Mouse (Mus musculus) liver (tissue): ENCODE measurements at regions not wholly inside any gene's neighbourhood (a gene's known extent, or its start where the extent isn't known, plus 50 kb on each side); places are given as distances from the start of the nearest gene placed in this dataset.

Experiments
- DNase-seq: peaks from one replicate; pipeline ENCODE4 v3.0.0-alpha.2; 2020; ENCODE audit warnings: mixed read lengths

- no peak for DNase-seq
Observed at GRCm38 (mm10) chr15:59171120-59171519, 282.0 kb downstream of the Gm49356 start.

- no peak for DNase-seq
Observed at GRCm38 (mm10) chr15:59173452-59174245, 284.6 kb downstream of the Gm49356 start.

DNA sequence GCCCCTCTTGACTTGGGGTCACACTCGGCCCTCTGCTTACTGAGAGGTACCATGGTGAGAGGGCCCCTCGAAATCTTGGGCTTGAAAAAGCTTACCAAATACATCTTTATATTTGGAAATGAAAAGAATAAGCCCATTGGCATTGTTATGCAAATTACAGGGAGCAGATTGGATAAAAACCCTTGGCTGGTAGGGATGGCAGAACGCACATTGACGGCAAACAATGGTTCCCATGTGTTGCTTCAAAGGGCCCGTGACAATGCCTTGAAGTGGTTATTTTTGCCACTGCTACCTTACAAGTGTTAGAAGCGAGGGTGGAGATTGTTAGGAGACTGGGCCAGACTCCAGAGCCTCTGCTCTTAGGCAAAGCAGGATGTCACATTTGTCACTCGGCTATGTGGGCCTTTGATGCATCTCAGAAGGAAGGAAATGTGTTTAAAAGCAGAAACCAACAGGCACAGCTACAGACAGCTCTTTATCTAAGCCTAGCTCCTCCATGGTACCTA lies 285.2 kb downstream of the Gm49356 start:
- no peak for DNase-seq

DNA sequence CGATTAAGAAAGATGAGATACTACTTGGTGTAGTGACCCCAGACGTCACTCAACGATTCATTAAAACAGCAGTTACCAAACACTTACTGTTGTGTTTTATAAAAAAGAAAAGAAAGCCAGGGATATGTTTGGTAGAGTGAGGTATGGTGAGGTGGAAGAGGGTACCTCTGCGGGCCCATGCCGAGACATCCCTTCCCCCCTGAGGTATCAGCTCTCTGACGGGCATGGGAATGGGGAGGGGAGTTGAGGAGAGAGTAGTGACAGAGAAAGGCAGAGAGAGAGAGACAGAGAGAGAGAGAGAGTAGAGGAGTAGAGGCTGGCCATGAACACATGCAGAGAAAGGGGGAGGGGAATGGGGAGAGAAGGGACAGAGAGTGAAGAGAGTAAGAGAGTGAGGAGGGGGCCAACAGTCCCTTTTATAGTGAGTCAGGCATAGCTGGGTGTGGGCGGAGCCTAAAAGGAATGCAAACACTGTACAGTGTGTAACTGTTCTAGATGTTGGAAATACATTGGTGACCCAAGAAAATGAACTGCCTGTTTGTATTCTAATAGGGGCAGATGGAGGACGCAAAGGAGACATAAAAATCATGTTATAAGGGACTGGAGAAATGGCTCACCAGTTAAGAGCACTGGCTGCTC lies 285.9 kb downstream of the Gm49356 start:
- no peak for DNase-seq

DNA sequence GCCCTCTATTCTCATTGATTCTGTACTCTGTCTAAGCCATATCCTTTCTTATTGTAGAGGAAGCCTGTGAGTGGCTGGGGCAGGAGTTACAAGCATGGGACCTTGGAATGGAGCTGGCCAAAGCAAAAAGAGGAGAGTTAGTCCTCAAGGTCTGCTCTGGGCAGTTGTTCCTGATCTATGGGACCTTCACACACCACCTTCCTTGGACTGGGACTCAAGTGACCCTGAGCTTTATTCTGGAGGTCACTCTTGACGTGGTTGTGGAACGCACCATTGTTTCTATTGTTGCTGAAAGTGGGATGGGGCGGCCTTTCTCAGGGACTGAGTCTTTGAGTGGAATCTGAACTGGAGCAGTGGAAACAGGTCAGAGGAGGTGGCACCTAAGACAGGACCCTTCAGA lies 291.0 kb downstream of the Gm49356 start:
- no peak for DNase-seq

- no peak for DNase-seq
Observed at GRCm38 (mm10) chr15:59184461-59184860, 295.4 kb downstream of the Gm49356 start.

DNA sequence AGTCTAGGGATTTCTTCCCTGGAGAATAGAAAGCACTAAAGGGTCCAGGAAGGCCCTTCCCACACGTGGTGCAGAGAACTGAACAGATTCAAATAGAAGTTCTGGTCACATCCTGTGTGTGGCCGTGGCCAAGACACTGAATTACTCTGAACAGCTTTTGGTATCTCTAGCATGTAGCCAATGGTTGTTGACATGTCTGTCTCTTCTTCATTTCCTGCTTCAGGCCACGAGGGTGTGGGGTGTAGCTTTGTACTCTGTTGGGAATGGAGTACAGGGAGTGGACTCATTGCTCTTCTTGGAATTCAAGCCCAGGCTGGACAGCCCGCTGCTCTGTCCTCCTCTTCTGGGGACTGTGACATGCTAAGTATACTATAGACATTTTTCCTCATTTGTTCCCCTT lies 298.5 kb downstream of the Gm49356 start:
- DNase-seq = no peak

DNA sequence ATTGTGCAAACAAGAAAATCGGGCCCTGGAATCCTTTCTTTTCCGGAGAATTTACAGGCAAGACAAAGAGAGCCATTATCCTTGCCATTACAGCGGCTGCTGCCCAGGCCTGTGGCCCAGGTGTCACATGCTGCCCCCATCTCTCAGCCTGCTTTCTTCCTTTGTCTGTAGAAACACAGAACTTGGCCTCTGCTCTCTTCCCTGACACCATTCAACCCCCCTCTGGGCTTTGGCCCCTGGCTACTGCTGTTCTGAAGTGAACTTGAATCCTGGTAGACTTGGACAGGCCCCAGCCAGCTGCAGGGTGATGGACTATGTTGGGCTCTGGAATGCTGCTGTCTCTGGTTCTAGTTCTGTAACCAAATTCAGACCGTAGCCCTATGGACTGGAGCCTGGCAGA lies 299.3 kb downstream of the Gm49356 start:
- no peak for DNase-seq

DNA sequence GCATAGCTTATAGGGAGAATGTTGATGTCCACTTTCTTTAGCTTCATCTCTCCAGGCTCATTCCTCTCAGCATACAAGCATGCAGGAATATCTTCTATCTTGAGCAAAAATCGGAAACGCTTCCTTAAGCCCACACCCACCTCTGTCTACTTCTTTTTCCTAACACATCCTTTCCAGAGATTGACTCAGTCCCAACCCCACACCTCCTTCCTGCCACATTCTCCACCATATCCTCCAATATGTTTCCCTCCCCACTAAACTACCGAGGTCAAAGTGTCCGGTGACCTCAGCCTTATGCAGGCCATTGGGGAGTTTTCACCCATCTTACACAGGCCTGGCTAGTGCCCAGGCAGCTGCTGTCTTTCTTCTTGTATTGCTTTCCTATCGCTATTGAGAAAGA lies 301.4 kb downstream of the Gm49356 start:
- no peak for DNase-seq

GRCm38 (mm10) chr15:59194421-59194820 lies 305.3 kb downstream of the Gm49356 start:
- DNase-seq = no peak

DNA sequence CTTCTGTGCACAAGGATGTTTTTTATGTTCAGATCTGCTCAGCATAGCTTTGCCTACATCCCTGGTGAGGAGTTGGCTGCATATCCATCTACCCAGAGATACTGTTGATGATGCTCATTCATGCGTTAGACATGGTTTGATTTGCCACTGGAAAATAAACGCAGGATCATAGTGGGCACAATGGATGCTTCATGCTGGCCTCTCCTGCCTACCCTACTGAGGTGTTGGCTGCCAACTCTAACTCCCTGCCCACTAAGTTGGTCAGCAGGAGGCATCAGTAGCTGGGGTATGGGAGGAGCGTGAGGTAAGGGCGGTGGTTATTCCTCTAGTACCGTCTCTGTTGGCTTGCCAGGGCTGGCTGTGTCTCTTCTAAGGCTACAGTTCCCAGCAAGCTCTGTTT lies 307.3 kb downstream of the Gm49356 start:
- no peak for DNase-seq

DNA sequence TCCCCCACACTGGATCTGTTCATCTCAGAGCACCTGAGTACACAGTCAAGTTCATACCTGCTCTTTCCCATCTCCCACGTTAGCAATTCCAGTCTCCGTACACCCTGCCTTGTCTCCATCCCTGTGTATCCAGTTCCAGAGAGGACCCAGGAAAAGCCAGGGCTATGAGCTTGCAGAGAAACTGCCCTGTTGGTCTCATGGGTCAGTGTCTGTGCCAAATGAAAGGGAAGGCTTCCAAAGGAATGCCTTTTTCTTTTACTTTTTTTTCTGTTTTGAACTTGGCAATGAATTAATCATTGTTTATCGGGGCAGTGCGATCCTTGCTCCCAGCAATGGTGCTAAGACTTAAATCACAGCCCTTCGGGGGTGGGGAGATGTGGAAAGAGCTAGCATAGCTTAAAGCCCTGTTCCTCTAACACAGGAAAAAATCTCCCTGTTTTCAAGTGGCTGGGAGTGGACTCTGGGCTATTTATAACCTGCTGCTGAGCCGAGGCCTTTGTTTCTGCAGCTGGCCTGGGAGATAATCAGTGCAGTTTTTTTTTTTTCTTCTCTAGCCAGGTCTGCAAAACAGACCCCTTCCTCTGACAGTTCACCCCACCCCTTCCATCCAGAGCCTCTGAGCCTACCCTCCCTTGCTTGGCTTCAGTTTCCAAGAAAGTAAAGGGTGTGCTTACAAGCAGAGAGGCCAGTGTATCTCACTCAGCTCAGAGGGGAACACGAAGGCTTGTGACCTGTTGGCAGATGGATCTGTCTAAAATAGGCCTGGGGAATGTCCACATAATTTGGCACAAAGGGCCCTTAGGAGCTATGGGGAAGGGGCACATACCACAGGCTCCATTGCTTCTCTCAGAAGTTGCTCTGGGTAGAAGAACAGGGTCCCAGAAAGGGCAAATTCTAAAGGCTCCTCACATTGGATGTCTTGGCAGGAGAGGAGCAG lies 308.6 kb downstream of the Gm49356 start:
- DNase-seq = peak; percentile 28

- DNase-seq = peak; percentile 13
Observed at GRCm38 (mm10) chr15:59201386-59201785, 312.3 kb downstream of the Gm49356 start.

GRCm38 (mm10) chr15:59201894-59202670 lies 313.0 kb downstream of the Gm49356 start:
- no peak for DNase-seq

DNA sequence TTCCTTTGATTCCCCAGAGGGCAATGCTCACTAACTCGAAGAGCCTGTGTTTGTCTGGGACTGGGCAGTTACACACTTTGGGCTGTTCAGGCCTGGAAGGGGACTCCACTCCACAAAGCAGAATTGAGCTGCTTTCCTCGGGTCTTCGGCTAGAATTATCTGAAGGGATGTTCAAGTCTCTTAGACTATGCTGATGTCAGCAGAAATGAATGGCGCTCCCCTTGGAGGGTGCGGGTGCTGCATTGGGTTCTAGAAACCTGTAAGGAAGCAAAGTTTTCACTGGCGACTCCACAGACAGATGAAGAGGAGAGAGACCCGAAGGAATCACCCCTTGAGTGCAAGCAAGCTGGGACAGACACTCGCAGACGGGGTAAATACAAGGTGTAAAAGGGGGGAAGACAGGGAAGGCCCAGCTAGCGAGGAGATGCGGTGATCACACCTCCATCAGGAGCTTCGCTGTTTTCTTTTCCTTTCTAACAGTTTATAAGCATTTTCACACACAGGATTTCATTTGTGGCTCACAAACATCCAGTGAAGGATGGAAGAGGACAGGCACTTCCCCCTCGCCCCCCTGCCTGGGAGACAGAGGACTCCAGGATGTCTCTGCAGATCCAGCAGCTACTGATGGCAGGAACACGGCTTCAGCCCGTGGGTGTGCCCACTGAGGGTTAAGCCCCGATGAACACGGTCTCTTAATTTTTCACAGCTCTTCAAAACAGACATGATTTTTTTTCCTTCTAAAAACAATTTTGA lies 314.2 kb downstream of the Gm49356 start:
- no peak for DNase-seq

DNA sequence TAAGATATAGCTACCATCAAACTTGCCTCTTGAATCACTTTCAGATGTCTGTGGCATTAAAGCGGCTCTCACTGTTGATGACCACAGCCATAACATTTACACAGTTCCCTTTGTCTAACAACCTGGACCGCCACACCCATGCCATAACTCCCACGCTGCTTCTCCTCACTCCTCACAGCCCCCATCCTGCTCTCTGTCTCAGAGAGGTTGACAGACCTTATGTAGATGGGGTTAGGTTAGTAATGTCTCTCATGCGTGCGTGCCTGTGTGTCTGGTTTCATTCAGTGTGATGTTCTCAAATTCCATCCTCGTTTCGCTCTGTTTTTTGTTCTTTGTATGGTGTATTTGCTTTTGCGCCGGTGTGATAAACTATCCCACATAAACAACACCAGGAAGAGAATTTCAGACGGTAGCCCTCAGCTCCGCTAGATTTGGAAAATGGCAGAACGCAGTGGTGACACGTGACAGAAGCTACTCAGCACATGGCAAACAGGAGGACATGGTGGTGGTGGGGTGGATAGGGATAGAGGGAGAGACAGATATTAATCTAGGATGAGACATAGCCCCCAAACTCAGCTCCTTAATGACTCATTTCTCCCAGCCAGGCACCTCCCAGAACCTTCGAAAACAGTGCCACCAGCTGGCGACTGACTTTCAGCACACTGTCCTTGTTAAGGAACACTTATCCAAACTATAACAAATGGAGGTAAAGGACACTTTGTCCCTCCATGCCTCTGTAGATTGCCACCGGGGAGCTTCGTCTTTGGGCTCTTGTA lies 314.9 kb downstream of the Gm49356 start:
- DNase-seq = peak; percentile 36

- DNase-seq = no peak
Observed at GRCm38 (mm10) chr15:59205091-59205490, 316.0 kb downstream of the Gm49356 start.

GRCm38 (mm10) chr15:59205544-59205943 lies 316.4 kb downstream of the Gm49356 start:
- no peak for DNase-seq

- no peak for DNase-seq
Observed at GRCm38 (mm10) chr15:59206636-59207035, 317.5 kb downstream of the Gm49356 start.

- peak; percentile 48 for DNase-seq
Observed at GRCm38 (mm10) chr15:59207976-59208375, 318.9 kb downstream of the Gm49356 start.

DNA sequence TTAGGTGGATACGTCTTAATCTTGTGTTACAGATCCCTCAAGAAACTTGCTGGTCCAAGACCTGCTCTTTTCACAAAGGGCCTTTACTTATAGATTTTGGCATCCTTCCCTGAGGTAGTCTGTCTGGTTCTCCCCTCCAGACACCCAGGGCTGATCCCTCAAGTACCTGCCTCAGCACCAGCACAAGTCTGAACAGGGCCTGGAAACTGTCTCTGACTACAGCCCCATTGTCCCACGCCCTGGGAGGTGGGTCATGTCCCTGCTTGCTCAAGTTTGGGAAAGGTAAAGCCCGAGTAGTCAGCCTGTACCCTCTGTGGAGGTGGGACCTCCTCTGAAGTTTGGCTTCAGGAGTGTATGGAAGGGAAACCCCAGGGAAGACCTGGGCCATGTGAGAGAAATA lies 323.3 kb downstream of the Gm49356 start:
- no peak for DNase-seq
